Mouse (Mus musculus): ENCODE data around the gene Usp46.

DNA sequence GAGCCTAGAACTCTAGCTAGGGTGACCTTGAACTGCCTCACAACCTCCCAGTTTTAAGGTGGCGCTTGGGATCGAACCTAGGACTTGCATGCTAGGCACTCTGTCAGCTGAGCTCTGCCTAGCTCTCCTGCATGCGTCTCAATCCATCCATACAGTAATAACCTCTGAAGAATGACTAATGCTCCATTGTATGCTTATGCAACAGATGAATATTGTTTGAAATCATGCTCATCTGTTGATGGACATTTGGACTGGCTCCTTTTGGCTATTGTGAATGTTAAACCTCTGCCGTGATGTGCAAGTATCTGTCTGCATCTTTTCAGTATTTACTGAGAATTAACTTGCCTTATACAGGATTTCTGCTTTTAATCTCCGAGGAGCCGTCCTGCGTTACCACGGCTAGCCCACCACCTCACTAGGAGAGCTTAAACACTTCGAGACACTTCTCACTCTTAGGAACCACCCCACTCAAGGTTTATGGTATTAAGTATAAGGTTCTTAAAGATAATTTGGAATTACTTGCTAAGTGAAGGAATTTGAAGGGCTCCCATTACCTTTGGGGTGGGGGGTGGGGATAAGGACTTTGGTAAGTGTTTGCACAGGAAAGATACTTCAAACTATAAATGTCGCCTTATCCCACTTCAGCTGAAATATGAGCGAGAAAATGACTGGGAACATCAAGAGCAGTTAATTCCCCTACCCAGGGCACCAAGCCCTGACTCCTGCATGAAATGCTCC lies 29.1 kb upstream of the Usp46 start:
- TF ChIP-seq CTCF (IDR thresholded peaks at IDR 0.05; ENCODE audit: low read depth, low read length) (no peak), TAL1 (conservative IDR thresholded peaks at IDR 0.05; ENCODE audit: low read depth, low read length) (no peak), GATA1 (IDR thresholded peaks at IDR 0.05; ENCODE audit: borderline replicate concordance, low read length) (no peak), POLR2AphosphoS5 (IDR thresholded peaks at IDR 0.05; ENCODE audit: insufficient replicate concordance, low read depth, low read length) (no peak; the same call in 1 of the 2 replicates), GATA2 (IDR thresholded peaks at IDR 0.05; ENCODE audit: borderline replicate concordance, low read depth, low read length) (no peak)

All from G1E (cell line).